Mouse (Mus musculus): ENCODE data around the gene Hspa8.
"Not testable (repeated sequence)": the region's sequence is repeated elsewhere in the genome, so short reads cannot be mapped to it uniquely, and the experiment has no call there.

DNA sequence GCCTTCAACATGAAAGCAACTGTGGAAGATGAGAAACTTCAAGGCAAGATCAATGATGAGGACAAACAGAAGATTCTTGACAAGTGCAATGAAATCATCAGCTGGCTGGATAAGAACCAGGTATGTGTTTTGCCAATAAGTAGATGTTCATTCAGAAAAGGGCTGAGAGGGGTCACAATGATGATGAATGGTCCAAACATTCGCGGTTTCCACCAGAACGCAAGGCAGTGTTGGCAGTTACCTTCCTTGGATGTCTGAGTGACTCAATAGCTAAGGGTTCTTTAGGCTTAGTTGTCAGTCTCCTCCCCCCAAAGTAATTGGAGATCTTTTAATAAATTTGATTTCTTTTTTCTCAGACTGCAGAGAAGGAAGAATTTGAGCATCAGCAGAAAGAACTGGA lies 3.8 kb downstream of the Hspa8 start:
- not testable (repeated sequence) for TF ChIP-seq CTCF (IDR thresholded peaks at IDR 0.05; ENCODE audit: insufficient read depth, low read length); POLR2A (IDR thresholded peaks at IDR 0.05; ENCODE audit: borderline replicate concordance, extremely low read depth, low read depth, low read length)

Data from lung, adult 2 months (tissue).